Mouse (Mus musculus) intestine, embryonic 14.5 days (tissue): ENCODE data around the gene Slc2a3. TPM values are rescaled to one million over a fixed set of nuclear protein-coding genes. Genes with fewer than 3 reads are reported as not detected.

Source experiments
- ATAC-seq: fragments of 200-750 bp; cut with Nextera tagmentation; replicated peaks from 2 replicates; pipeline ENCODE4 v1.8.0; 2017; ENCODE audit warnings: low read depth, moderate number of reproducible peaks, moderate TSS enrichment, moderate library complexity; ENCODE audit not compliant: low FRiP score, low TSS enrichment
- DNase-seq: peaks from one replicate; pipeline ENCODE4 v3.0.0-alpha.2; 2018; ENCODE audit warnings: low spot score
- H3K27ac ChIP-seq: fragments of 300-500 bp; sonication (generic); 2 replicates; pipeline ENCODE4 v1.5.1; 2014; ENCODE audit warnings: low read depth, mild to moderate bottlenecking, control low read depth
- H3K27me3 ChIP-seq: fragments of 300-500 bp; sonication (generic); replicated peaks from 2 replicates; pipeline ENCODE4 v1.6.1; 2014; ENCODE audit warnings: low read length, control low read depth; ENCODE audit not compliant: control insufficient read depth, insufficient read depth
- H3K36me3 ChIP-seq: fragments of 300-500 bp; sonication (generic); 2 replicates; pipeline ENCODE4 v1.6.1; 2014; ENCODE audit warnings: low read length, control low read depth; ENCODE audit not compliant: control insufficient read depth, insufficient read depth
- H3K4me1 ChIP-seq: fragments of 300-500 bp; sonication (generic); replicated peaks from 2 replicates; pipeline ENCODE4 v1.6.1; 2014; ENCODE audit warnings: low read length, control low read depth, mixed read lengths; ENCODE audit not compliant: control insufficient read depth, insufficient read depth
- H3K4me2 ChIP-seq: fragments of 300-500 bp; sonication (generic); 2 replicates; pipeline ENCODE4 v1.6.1; 2014; ENCODE audit warnings: low read length
- H3K4me3 ChIP-seq: fragments of 300-500 bp; sonication (generic); 2 replicates; pipeline ENCODE4 v1.5.1; 2014; ENCODE audit warnings: low read depth, low read length, control low read depth, mixed read lengths
- H3K9ac ChIP-seq: fragments of 300-500 bp; sonication (generic); 2 replicates; pipeline ENCODE4 v1.6.1; 2014; ENCODE audit warnings: mild to moderate bottlenecking, low read length
- H3K9me3 ChIP-seq: fragments of 300-500 bp; sonication (generic); 2 replicates; pipeline ENCODE4 v1.6.1; 2016; ENCODE audit warnings: low read length, control low read depth; ENCODE audit not compliant: control insufficient read depth
- WGBS: fragments of 180-500 bp; shearing (Covaris S2); extraction: QIAGEN DNeasy Blood & Tissue Kit; methylation state at CpG from one replicate; pipeline ENCODE4 v1.1.7; 2014; 5-methylcytosine and 5-hydroxymethylcytosine counted together
- polyA plus RNA-seq: library from polyadenylated mRNA; unstranded; fragments of >200 nt; fragmentation: Nextera tagmentation; extraction: Ambion mirVana; gene quantifications from 2 replicates; pipeline ENCODE4 v1.2.1, GENCODE M21; 2014

Slc2a3 gene
- polyA plus RNA-seq, 1 experiment from 2014 or later: 17.6 TPM

DNA sequence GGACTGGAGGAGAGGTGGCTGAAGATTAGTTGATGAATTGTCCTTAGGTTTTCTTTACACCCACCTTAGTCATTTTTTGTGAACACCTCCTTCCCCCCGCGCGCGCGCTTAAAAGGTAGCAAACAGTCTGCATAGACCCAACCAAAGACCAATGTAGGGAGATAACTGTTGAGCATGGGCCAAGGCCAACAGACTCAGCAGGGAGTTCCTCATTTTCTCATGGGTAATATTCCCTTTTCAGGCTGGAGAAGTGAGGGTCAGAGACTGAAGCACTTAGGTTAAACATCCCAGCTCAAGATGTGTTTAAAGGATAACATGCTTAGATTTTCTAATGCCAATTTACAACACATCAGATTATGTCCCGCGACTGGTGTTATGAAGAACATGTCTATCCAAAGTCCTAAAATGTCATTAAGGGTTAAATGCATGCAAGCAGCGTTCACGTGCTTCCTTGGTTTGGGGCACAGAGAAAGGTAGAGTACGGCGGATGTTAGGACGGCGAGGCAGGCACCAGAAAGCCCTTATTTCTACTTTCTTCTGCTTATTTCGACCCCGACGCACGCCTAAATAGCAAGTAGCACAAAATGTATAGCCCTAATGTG, 37.5 kb downstream of the Slc2a3 start:
- no peaks in the 10 kb centered on the region for H3K36me3 ChIP-seq
- H3K4me1 ChIP-seq: peaks cover 11% of the 10 kb centered on the region; the same call in 1 of the 2 replicates
- no peak for DNase-seq
- H3K27me3 ChIP-seq: peaks cover 2% of the 10 kb centered on the region; the same call in 1 of the 2 replicates
- no peaks in the 10 kb centered on the region for H3K9me3 ChIP-seq
- peak overlapping the region; percentile 49 for H3K4me3 ChIP-seq
- H3K27ac ChIP-seq: peak overlapping the region; percentile 22; the same call in 1 of the 2 replicates
- peak overlapping the region; percentile 38; the same call in 1 of the 2 replicates for H3K9ac ChIP-seq
- ATAC-seq: 0 out of 2 replicates have a peak, but pooled peaks have one; percentile 3
- H3K4me2 ChIP-seq: peak overlapping the region; percentile 92
- 32% methylated on average over 17 of the region's 17 CpGs for WGBS

DNA sequence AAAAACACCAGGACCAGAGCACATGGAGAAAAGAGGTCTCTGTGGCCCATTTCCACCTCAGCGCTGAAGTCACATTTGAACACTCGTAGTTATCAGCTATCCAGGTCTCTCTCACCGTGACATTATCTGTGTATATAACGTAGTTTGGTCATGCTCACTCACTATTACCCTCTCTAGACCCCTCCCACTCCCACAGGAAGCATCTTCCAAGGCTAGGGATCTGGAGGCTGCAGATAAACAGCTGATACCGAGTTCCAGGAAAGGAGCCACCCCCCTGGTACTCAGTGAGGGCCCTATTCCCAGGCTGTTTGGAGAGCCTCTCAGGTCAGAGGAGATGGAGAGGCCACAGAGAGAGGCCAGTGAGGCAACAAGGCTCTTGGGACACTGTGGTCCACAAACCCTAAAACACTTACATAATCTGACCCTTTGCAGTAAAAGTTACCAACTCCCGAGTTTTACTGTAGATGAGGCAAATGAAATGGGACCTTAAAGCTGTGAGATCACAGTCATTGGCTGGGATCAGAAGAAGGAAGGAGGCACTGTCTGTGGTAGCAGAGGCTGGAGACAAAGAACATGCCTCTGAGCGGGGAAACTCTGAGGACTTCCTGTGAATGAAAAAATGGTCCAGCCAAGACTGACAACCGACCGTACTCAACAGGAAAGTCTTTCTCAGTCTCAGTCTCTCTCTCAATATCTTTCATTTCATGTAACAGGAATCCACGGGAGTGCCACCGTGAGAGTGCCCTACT, 38.3 kb downstream of the Slc2a3 start:
- Histone ChIP-seq H3K36me3 (no peaks in the 10 kb centered on the region), H3K9ac (no peak overlapping the region), H3K27me3 (peaks cover 2% of the 10 kb centered on the region; the same call in 1 of the 2 replicates), H3K27ac (no peak overlapping the region), H3K4me2 (no peak overlapping the region), H3K4me3 (no peak overlapping the region), H3K9me3 (no peaks in the 10 kb centered on the region), H3K4me1 (peaks cover 11% of the 10 kb centered on the region; the same call in 1 of the 2 replicates)
- no peak for ATAC-seq
- 65% methylated on average over 11 of the region's 11 CpGs for WGBS
- no peak for DNase-seq

DNA sequence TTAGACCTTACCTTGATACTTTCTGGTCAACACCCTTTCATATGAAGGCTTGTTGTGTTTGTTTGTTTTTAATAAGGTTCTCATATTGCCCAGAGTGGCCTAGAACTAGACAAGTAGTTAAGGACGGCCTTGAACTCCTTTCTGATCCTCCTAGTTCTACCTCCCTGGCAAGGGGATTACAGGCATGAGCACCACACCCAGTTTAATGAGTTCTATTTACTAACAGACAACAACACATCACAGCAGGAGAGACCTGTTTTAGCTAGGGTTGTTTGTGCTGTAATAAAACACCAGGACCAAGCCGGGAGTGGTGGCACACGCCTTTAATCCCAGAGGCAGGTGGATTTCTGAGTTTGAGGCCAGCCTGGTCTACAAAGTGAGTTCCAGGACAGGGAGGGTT, 39.0 kb downstream of the Slc2a3 start:
- no peak for ATAC-seq
- no peak overlapping the region for H3K4me2 ChIP-seq
- no peak overlapping the region for H3K9ac ChIP-seq
- WGBS: 81% methylated on average over 3 of the region's 3 CpGs
- no peaks in the 10 kb centered on the region for H3K36me3 ChIP-seq
- H3K27ac ChIP-seq: no peak overlapping the region
- H3K4me3 ChIP-seq: no peak overlapping the region
- DNase-seq: no peak
- no peaks in the 10 kb centered on the region for H3K9me3 ChIP-seq
- H3K4me1 ChIP-seq: peaks cover 11% of the 10 kb centered on the region; the same call in 1 of the 2 replicates
- H3K27me3 ChIP-seq: peaks cover 2% of the 10 kb centered on the region; the same call in 1 of the 2 replicates

DNA sequence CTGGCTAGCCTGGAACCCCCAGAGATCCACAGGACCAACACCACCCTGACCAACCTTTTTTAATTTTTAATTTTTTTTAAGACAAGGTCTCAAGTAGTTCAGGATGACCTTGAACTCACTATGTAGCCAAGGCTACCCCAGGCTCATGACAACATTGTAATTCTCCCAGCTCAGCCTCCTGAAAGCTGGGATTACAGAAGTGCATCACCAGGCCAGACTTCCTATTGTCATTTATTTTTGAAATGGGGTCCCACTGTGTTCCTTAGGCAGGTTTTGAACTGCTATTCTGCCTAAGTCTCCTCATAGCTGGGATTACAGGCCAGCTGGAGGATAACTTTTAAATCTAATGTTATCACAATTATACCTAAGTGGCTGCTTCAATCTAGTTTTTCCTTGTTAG, 39.5 kb downstream of the Slc2a3 start:
- DNase-seq: no peak
- no peak for ATAC-seq
- H3K9ac ChIP-seq: no peak overlapping the region
- no peak overlapping the region for H3K4me3 ChIP-seq
- H3K27me3 ChIP-seq: peaks cover 2% of the 10 kb centered on the region; the same call in 1 of the 2 replicates
- H3K4me1 ChIP-seq: peaks cover 11% of the 10 kb centered on the region; the same call in 1 of the 2 replicates
- no peak overlapping the region for H3K4me2 ChIP-seq
- no peak overlapping the region for H3K27ac ChIP-seq
- no peaks in the 10 kb centered on the region for H3K9me3 ChIP-seq
- no peaks in the 10 kb centered on the region for H3K36me3 ChIP-seq

DNA sequence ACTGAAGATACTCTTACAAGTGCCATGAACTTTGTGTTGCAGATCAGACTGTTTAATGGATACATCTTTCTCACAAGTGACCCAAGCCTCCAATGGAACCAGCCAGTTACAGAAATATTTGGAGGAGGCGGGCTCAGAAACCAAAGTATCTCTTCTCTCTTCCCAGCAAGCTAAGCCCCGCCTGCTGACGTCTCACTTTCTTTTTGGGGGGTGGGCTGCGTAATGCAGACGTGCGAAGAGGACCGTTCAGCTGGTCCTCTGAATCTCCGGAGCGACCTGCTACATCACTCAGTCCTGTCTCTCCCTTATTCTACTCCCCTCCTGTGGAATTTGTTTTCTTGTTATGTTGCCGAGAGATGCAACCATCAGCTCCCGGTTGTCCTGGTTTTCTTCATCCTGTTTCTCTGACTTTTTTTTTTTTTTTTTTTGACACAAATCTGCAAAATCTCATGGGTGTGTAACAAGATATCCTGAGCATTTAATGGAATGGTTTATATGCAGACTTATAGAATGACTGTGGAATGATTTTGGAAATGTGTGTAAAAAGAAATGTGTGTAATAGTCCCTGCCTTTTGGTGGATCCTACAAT, 40.3 kb downstream of the Slc2a3 start:
- DNase-seq (peak; percentile 83), ATAC-seq (peak; percentile 40; the same call in 1 of the 2 replicates)
- peaks cover 2% of the 10 kb centered on the region; the same call in 1 of the 2 replicates for H3K27me3 ChIP-seq
- no peak overlapping the region for H3K27ac ChIP-seq
- H3K36me3 ChIP-seq: no peaks in the 10 kb centered on the region
- H3K9me3 ChIP-seq: no peaks in the 10 kb centered on the region
- peaks cover 11% of the 10 kb centered on the region; the same call in 1 of the 2 replicates for H3K4me1 ChIP-seq
- WGBS: 5% methylated on average over 11 of the region's 11 CpGs
- H3K9ac ChIP-seq: no peak overlapping the region
- H3K4me3 ChIP-seq: peak overlapping the region; percentile 30
- H3K4me2 ChIP-seq: peak overlapping the region; percentile 40

DNA sequence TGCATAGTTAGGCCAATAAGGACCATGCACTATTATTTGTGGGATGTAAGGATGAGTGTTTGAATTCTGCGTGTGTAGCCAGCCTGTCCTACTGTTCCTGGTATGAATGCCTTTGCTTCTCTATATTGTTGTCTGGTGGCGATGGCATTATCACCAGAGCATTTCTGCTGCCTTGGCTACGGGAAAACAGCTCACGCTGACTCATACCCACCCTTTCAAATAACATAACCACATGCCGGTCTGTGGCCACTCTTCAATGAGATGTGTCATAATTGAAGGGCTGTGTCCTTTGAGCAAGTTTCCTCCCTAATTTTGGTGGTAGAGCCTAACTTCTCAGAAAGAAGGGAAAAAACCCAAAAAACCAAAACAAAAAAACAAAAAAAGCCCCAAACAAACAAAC, 42.7 kb downstream of the Slc2a3 start:
- no peak for ATAC-seq
- 0 out of 2 replicates have a peak, but pooled peaks cover 2% of the 10 kb centered on the region for H3K27me3 ChIP-seq
- H3K4me3 ChIP-seq: no peak overlapping the region
- H3K27ac ChIP-seq: no peak overlapping the region
- H3K9ac ChIP-seq: no peak overlapping the region
- H3K36me3 ChIP-seq: no peaks in the 10 kb centered on the region
- H3K4me1 ChIP-seq: no peaks in the 10 kb centered on the region
- WGBS: 82% methylated on average over 5 of the region's 5 CpGs
- no peak for DNase-seq
- H3K4me2 ChIP-seq: no peak overlapping the region
- no peaks in the 10 kb centered on the region for H3K9me3 ChIP-seq

DNA sequence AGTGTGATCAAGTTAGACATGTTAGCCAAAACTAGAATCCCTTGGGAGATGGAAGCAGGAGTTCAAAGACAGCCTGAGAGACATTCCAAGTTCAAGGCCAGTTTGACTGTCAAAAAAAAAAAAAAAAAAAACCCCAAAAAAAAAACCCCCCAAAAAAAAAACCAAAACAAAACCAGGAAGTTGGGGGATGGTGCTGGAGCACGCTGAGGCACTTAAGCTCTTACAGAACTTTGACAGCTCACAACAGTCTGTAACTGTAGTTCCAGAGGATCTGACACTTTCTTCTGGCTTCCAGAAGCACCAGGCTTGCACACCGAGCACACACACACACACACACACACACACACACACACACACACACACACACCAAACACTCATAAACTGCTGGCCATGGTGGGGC, 45.5 kb downstream of the Slc2a3 start:
- 32% methylated on average over 2 of the region's 2 CpGs for WGBS
- H3K9ac ChIP-seq: no peak overlapping the region
- H3K9me3 ChIP-seq: no peaks in the 10 kb centered on the region
- no peak overlapping the region for H3K27ac ChIP-seq
- DNase-seq (no peak), ATAC-seq (no peak)
- no peaks in the 10 kb centered on the region for H3K27me3 ChIP-seq
- no peak overlapping the region for H3K4me2 ChIP-seq
- H3K4me1 ChIP-seq: no peaks in the 10 kb centered on the region
- H3K4me3 ChIP-seq: no peak overlapping the region
- H3K36me3 ChIP-seq: no peaks in the 10 kb centered on the region

DNA sequence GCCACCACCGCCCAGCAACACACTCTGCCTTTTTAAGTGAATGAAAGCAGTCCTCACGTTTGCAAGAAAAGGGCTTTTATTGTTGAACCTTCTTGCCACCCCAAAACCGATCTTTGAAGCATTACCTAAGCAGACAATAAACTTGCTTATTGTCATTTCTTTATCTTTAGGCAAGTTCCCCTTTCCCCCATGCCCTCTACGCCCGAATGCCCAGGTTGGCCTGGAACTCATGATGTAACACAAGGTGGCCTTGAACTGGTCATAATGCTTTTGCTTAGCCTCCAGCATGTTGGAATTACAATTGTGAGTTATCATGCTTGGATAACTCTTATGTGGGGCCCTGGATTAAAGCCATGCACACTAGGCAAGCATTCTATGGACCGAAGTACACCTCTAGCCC, 50.9 kb downstream of the Slc2a3 start:
- no peak overlapping the region for H3K27ac ChIP-seq
- no peaks in the 10 kb centered on the region for H3K36me3 ChIP-seq
- WGBS: 88% methylated on average over 6 of the region's 6 CpGs
- no peak overlapping the region for H3K4me3 ChIP-seq
- no peaks in the 10 kb centered on the region for H3K9me3 ChIP-seq
- no peak overlapping the region for H3K4me2 ChIP-seq
- no peak for ATAC-seq
- DNase-seq: no peak
- no peaks in the 10 kb centered on the region for H3K27me3 ChIP-seq
- H3K9ac ChIP-seq: no peak overlapping the region
- H3K4me1 ChIP-seq: no peaks in the 10 kb centered on the region
